Mouse (Mus musculus) midbrain, embryonic 14.5 days (tissue): ENCODE results near the gene Rnf144b. TPM values are rescaled to one million over a fixed set of nuclear protein-coding genes. Genes with fewer than 3 reads are reported as not detected.

Experiments used
- ATAC-seq: fragments of 200-750 bp; cut with Nextera tagmentation; 2 replicates; pipeline ENCODE4 v1.8.0; 2017; ENCODE audit warnings: moderate number of reproducible peaks, moderate library complexity; ENCODE audit not compliant: low FRiP score, low TSS enrichment
- DNase-seq: peaks from one replicate; pipeline ENCODE4 v3.0.0-alpha.2; 2015
- H3K27ac ChIP-seq: fragments of 300-500 bp; sonication (generic); replicated peaks from 2 replicates; pipeline ENCODE4 v1.5.1; 2014; ENCODE audit warnings: mild to moderate bottlenecking, low read depth, low read length, moderate library complexity
- H3K27me3 ChIP-seq: fragments of 300-500 bp; sonication (generic); 2 replicates; pipeline ENCODE4 v1.6.1; 2014; ENCODE audit warnings: low read length, control low read depth, mixed read lengths; ENCODE audit not compliant: control insufficient read depth, insufficient read depth
- H3K36me3 ChIP-seq: fragments of 300-500 bp; sonication (generic); 2 replicates; pipeline ENCODE4 v1.6.1; 2014; ENCODE audit warnings: low read length, control low read depth; ENCODE audit not compliant: control insufficient read depth, insufficient read depth
- H3K4me1 ChIP-seq: fragments of 300-500 bp; sonication (generic); 2 replicates; pipeline ENCODE4 v1.6.1; 2014; ENCODE audit warnings: mild to moderate bottlenecking, antibody characterized with exemption, low read length, control low read depth; ENCODE audit not compliant: control insufficient read depth, insufficient read depth
- H3K4me2 ChIP-seq: fragments of 300-500 bp; sonication (generic); 2 replicates; pipeline ENCODE4 v1.6.1; 2014; ENCODE audit warnings: mild to moderate bottlenecking, low read length, moderate library complexity
- H3K4me3 ChIP-seq: fragments of 300-500 bp; sonication (generic); replicated peaks from 2 replicates; pipeline ENCODE4 v1.5.1; 2014; ENCODE audit warnings: low read depth, low read length
- H3K9ac ChIP-seq: fragments of 300-500 bp; sonication (generic); replicated peaks from 2 replicates; pipeline ENCODE4 v1.6.1; 2014; ENCODE audit warnings: mild to moderate bottlenecking, low read length, moderate library complexity
- H3K9me3 ChIP-seq: fragments of 300-500 bp; sonication (generic); 2 replicates; pipeline ENCODE4 v1.6.1; 2016; ENCODE audit warnings: low read length, control low read depth, mixed read lengths; ENCODE audit not compliant: control insufficient read depth
- WGBS: fragments of 180-500 bp; shearing (Covaris S2); extraction: QIAGEN DNeasy Blood & Tissue Kit; methylation state at CpG from one replicate; pipeline ENCODE4 v1.1.7; 2014; 5-methylcytosine and 5-hydroxymethylcytosine counted together
- polyA plus RNA-seq: library from polyadenylated mRNA; unstranded; fragments of >200 nt; fragmentation: Nextera tagmentation; extraction: Ambion mirVana; gene quantifications from 2 replicates; pipeline ENCODE4 v1.2.1, GENCODE M21; 2014

Gene Rnf144b
- polyA plus RNA-seq, 1 experiment from 2014 or later = 1.1 TPM

- no peaks in the 10 kb centered on the region for H3K27me3 ChIP-seq
- 95% methylated on average over 6 of the region's 6 CpGs for WGBS
- no peaks in the 10 kb centered on the region for H3K4me1 ChIP-seq
- H3K9me3 ChIP-seq = 0 out of 2 replicates have a peak, but pooled peaks cover 3% of the 10 kb centered on the region
- ATAC-seq = no peak
- H3K4me3 ChIP-seq = no peak overlapping the region
- H3K4me2 ChIP-seq = no peak overlapping the region
- H3K36me3 ChIP-seq = no peaks in the 10 kb centered on the region
- no peak for DNase-seq
- H3K9ac ChIP-seq = no peak overlapping the region
- no peak overlapping the region for H3K27ac ChIP-seq
These were observed 88.5 kb downstream of the Rnf144b start for GRCm38 (mm10) chr13:47210992-47211391.

GRCm38 (mm10) chr13:47211581-47211980 is 89.1 kb downstream of the Rnf144b start:
- no peak overlapping the region for H3K4me3 ChIP-seq
- H3K27me3 ChIP-seq = no peaks in the 10 kb centered on the region
- DNase-seq = no peak
- 87% methylated on average over 7 of the region's 7 CpGs for WGBS
- H3K4me1 ChIP-seq = no peaks in the 10 kb centered on the region
- no peak overlapping the region for H3K9ac ChIP-seq
- ATAC-seq = no peak
- 0 out of 2 replicates have a peak, but pooled peaks cover under 1% of the 10 kb centered on the region for H3K9me3 ChIP-seq
- H3K36me3 ChIP-seq = no peaks in the 10 kb centered on the region
- H3K27ac ChIP-seq = no peak overlapping the region
- no peak overlapping the region for H3K4me2 ChIP-seq

DNA sequence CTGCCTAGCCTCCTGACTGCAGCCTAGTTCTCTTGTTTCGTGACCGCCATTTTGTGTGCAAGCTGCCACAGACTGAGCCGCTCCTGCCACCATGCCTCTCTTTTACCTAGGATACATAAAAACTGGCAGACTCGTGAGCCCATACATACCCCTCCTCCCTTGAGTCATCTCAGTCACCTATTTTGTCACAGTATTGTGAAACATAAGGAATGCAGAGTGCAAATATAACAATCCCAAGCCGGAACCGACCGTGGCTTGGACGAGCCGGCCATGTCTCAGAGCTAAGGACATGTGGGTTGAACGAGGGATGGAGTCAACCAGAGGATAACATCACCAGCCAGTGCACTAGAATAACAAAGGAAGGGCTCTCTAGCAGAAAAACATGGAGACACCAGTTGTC is 91.4 kb downstream of the Rnf144b start:
- H3K4me1 ChIP-seq = no peaks in the 10 kb centered on the region
- H3K9me3 ChIP-seq = no peaks in the 10 kb centered on the region
- H3K27me3 ChIP-seq = no peaks in the 10 kb centered on the region
- H3K36me3 ChIP-seq = no peaks in the 10 kb centered on the region
- WGBS = 97% methylated on average over 10 of the region's 10 CpGs
- H3K4me3 ChIP-seq = no peak overlapping the region
- H3K9ac ChIP-seq = no peak overlapping the region
- H3K27ac ChIP-seq = no peak overlapping the region
- ATAC-seq (no peak), DNase-seq (no peak)
- no peak overlapping the region for H3K4me2 ChIP-seq

DNA sequence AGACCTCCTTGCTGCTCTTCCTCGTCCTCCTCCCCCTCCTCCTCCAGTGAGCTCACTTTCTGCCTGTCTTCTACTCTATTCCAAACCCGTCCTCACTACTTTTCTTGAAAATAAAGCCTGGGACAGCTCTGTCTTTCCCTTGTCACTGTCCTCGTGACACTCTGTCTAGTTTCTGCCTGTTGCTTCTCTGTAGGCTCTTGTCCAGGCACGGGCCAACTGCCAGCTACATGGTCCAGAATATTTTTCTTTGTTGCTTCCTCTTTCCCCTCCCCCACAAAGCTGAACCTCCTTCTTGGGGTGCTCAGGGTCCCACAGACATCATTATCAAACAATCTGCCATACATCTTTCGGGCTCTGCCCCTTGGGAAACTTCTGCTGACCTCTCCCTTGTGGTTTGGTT is 92.4 kb downstream of the Rnf144b start:
- H3K27me3 ChIP-seq = no peaks in the 10 kb centered on the region
- DNase-seq = no peak

DNA sequence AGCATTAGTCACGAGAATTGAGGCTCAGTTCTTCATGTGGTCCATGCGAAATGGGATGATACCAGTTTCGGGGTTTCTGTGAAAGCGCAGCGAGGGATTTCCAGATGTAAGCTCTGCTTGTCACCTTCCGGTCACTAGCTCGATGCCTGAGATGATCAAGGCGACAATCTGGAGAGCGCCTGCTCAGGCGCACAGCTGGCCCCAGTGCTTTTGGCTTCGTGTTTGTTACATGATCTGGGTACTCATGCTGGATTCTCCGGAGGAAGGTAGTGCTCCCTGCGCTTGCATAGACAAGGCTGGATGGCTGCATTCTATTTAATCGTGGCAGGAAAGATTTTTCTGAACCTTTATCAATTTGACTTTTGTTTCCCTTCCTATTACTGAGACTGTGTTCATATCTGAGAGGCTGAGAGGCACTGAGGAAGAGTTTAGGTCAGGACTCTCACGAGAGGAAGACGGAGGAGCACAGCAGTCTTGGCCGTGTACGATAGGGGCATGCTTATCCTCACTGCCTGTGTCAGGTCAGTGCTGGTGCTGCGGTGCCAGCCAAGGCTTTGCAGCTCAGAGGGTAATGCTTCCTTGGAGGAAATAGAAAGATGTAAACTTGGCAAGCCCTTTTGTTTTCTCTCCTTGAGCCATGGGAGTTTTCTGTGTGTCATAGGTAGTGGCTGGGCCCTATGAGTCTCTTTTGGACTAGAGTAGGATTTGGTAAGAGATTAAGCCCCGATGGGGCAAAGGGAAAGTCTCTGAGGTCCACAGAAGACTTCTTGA is 93.5 kb downstream of the Rnf144b start:
- Histone ChIP-seq H3K27me3 (no peaks in the 10 kb centered on the region), H3K4me2 (no peak overlapping the region), H3K27ac (no peak overlapping the region), H3K4me3 (no peak overlapping the region), H3K9me3 (no peaks in the 10 kb centered on the region), H3K4me1 (no peaks in the 10 kb centered on the region), H3K36me3 (no peaks in the 10 kb centered on the region), H3K9ac (no peak overlapping the region)
- no peak for DNase-seq
- ATAC-seq = no peak
- 89% methylated on average over 20 of the region's 20 CpGs for WGBS

More for the DNA sequence above, 92.4 kb downstream of the Rnf144b start:
- no peak for ATAC-seq
- Histone ChIP-seq H3K36me3 (no peaks in the 10 kb centered on the region), H3K27ac (no peak overlapping the region), H3K4me2 (no peak overlapping the region), H3K9me3 (no peaks in the 10 kb centered on the region), H3K9ac (no peak overlapping the region), H3K4me1 (no peaks in the 10 kb centered on the region), H3K4me3 (no peak overlapping the region)
- WGBS = 82% methylated on average over 5 of the region's 5 CpGs

GRCm38 (mm10) chr13:47217107-47217571 is 94.7 kb downstream of the Rnf144b start:
- 86% methylated on average over 5 of the region's 5 CpGs for WGBS
- H3K27ac ChIP-seq = no peak overlapping the region
- no peak overlapping the region for H3K4me2 ChIP-seq
- H3K9me3 ChIP-seq = no peaks in the 10 kb centered on the region
- H3K36me3 ChIP-seq = no peaks in the 10 kb centered on the region
- ATAC-seq = no peak
- no peaks in the 10 kb centered on the region for H3K4me1 ChIP-seq
- no peak overlapping the region for H3K9ac ChIP-seq
- DNase-seq = no peak
- H3K27me3 ChIP-seq = no peaks in the 10 kb centered on the region
- H3K4me3 ChIP-seq = no peak overlapping the region

- H3K4me1 ChIP-seq = no peaks in the 10 kb centered on the region
- H3K27me3 ChIP-seq = no peaks in the 10 kb centered on the region
- no peak overlapping the region for H3K27ac ChIP-seq
- no peak overlapping the region for H3K4me3 ChIP-seq
- no peak overlapping the region for H3K4me2 ChIP-seq
- ATAC-seq (no peak), DNase-seq (no peak)
- 80% methylated on average over 6 of the region's 6 CpGs for WGBS
- no peak overlapping the region for H3K9ac ChIP-seq
- H3K9me3 ChIP-seq = no peaks in the 10 kb centered on the region
- H3K36me3 ChIP-seq = no peaks in the 10 kb centered on the region
These were observed 95.9 kb downstream of the Rnf144b start for GRCm38 (mm10) chr13:47218351-47218750.

- no peaks in the 10 kb centered on the region for H3K36me3 ChIP-seq
- DNase-seq (no peak), ATAC-seq (no peak)
- no peaks in the 10 kb centered on the region for H3K9me3 ChIP-seq
- no peaks in the 10 kb centered on the region for H3K27me3 ChIP-seq
- no peak overlapping the region for H3K4me3 ChIP-seq
- WGBS = 94% methylated on average over 10 of the region's 10 CpGs
- no peak overlapping the region for H3K27ac ChIP-seq
- no peak overlapping the region for H3K4me2 ChIP-seq
- peaks cover 7% of the 10 kb centered on the region for H3K4me1 ChIP-seq
- H3K9ac ChIP-seq = no peak overlapping the region
These were observed 98.0 kb downstream of the Rnf144b start for GRCm38 (mm10) chr13:47220426-47220825.
